Mouse (Mus musculus) layer of hippocampus, postnatal 10 days (tissue): ENCODE results near the gene Rpn2. TPM values are rescaled to one million over a fixed set of nuclear protein-coding genes. Genes with fewer than 3 reads are reported as not detected.
A peak's percentile ranks its signal among the peaks of the same experiment; 100 is the strongest.

Experiments
- DNase-seq, 2 experiments: peaks; one replicate each; pipeline ENCODE4 v3.0.0; 2021; ENCODE audit warnings: low spot score in 2 of 2
- long read RNA-seq: library from polyadenylated mRNA; stranded (forward); transcript quantifications from one replicate; pipeline ENCODE4 v2.0.0, GENCODE M21; 2023
- total RNA-seq, 2 experiments: library from RNA; stranded (reverse); gene quantifications; 2 replicates each; pipeline ENCODE4 v1.2.3; 2021

The Rpn2 gene
- total RNA-seq: 100 to 1,000 TPM; 137 to 144 TPM
- long read RNA-seq, transcript Rpn2-205 (17 exons, 1,944 nt): minor isoform, 7 of 223 reads
- long read RNA-seq, transcript Rpn2-202 (17 exons, 2,756 nt): major isoform, 80 of 223 reads
- long read RNA-seq, partial matches to known transcripts: 18 of 223 reads
- long read RNA-seq, other reads (novel, unspliced or antisense): 118 of 223 reads

DNA sequence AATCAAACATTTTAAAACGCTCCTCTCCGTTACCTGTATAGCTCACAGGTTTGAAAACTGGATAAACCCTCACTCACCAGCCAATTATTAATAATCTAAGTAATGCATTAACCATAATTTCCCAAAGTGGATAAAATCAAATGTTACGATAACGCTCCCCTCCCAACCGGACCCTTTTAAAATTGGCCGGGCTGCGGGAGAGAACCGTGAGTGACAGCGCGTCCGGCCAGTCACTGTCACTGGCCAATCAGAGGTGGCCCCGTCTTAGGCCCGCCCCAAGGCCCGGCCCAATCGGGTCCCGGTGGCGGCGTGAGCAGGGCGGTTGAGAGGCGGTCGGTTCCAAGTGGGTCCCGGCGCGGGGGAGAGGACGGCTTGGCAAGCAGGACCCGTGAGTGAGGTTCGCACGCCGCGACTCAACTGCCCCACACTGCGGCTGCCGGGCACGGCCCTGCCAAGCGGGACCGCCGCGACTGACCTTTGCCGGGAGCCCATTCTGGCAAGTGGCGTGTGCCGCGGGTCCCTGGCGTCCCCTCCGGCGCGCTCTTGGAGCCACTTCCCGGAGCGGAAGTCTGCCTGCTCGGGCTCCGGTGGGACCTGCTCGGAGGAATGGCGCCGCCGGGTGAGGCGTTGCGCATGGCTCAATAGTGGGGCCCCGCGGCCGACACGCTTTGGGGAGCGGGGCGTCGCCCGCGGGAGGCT lies at the start of gene Rpn2:
Gene Rpn2, plus strand, starts transcription at position 301 of the 699 bp plus-strand sequence.
- peak; percentile 97 to 98 for DNase-seq

- no peak for DNase-seq
Observed at GRCm38 (mm10) chr2:157235946-157236345, 42.9 kb upstream of the Rpn2 start.

- DNase-seq: no peak
Observed at GRCm38 (mm10) chr2:157245001-157245400, 33.8 kb upstream of the Rpn2 start.

DNA sequence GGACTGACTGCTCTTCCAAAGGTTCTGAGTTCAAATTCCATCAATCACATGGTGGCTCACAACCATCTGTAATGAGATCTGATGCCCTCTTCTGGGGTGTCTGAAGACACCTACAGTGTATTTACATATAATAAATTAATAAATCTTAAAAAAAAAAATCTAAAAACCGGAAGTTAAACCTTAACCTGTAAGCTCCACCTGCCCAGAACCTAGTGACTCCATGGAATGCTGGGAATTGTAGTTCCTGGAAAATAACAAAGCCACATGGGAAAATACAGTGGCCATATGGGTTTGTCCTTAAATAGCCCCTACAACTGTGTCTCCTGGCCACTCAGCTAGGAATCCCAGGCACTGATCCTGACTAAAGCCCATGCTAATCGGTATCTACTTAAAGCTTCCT lies 33.2 kb upstream of the Rpn2 start:
- DNase-seq: no peak

GRCm38 (mm10) chr2:157248111-157248510 lies 30.7 kb upstream of the Rpn2 start:
- DNase-seq: no peak

GRCm38 (mm10) chr2:157259720-157260119 lies 19.1 kb upstream of the Rpn2 start:
- peak; percentile 79 to 83 for DNase-seq

- no peak for DNase-seq
Observed at GRCm38 (mm10) chr2:157261930-157262329, 16.9 kb upstream of the Rpn2 start.

DNA sequence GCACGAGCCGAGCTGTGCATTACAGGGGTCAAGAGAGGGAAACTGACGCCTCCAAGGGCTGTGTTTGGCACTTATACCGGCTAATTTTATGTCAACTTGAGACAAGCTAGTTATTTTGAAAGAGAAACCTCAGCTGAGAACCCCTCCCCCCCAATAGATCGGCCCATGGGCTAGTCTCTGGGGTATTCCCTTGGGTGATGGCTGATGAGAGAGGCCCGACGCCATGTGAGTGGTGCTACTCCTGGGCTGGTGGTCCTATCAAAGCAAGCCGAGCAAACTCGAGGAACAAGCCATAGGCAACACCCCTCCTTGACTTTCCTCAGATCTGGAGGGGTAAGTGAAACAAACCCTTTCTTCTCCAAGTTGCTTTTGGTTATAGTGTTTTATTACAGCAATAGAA lies 16.3 kb upstream of the Rpn2 start:
- no peak for DNase-seq

GRCm38 (mm10) chr2:157263101-157263500 lies 15.7 kb upstream of the Rpn2 start:
- DNase-seq: peak in 1 of 2 experiments; percentile 25

- no peak for DNase-seq
Observed at GRCm38 (mm10) chr2:157263832-157264231, 15.0 kb upstream of the Rpn2 start.

GRCm38 (mm10) chr2:157279416-157279800 lies 591 bp downstream of the Rpn2 start, which contains the start of gene Mroh8:
Gene Mroh8, minus strand, starts transcription at chr2:157279549.
- DNase-seq: no peak

- no peak for DNase-seq
Observed at GRCm38 (mm10) chr2:157283321-157283720, 4.5 kb downstream of the Rpn2 start.

DNA sequence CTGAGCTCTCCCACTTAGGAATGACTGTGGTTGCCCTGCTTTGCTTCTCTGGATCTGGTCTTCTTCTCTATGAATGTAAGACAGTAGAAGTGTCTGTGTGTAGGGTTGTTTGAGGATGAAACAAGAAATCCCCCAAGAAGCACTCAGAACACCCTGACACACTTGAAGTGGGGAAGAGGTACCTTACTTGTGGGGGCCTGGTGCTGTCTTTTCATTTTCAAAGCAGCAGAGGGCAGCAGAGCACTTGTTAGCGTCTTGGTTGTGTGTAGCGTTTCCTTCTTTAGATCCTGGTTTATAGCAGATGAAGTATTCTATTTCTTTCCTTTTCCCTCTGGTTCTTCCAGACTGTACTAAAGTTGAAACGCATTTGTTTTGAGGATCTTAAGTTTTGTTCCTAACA lies 8.7 kb downstream of the Rpn2 start:
- peak; percentile 44 to 73 for DNase-seq

DNA sequence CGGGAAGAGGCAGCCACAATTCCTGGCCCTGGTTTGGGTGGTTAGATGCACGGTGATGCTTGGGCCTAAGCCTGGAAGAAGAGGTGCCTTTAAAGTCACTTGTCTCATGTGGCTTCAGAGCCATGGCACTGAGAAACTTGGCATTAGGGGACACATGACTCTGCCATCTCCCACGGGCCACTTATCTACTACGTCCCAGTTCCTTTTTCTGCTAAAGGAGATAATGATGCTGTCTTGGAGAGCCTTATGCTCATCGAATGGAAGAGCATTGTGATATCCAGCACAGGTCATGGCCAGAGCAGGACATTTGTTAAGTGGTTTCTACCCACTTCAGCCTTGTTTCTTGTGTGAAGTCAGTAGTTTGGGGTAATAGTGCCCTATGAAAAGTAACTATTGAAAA lies 10.2 kb downstream of the Rpn2 start:
- DNase-seq: no peak

DNA sequence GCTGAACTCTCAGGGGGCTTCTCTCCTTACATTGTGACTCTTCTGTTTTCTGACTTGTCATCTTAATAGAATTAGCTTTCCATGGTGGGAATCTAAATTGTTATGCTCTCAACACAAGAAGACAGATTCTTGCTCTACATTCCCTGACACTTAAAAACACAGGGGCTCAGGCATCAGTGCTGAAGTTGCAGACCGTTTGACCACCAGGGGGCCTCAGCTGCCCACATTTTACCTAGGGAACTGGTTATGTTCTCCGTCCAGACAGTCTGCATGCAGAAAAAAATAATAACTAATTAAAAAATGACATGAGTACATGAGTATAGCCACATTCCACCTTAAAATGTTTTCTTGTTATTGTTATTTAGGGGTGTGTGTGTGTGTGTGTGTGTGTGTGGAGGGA lies 13.3 kb downstream of the Rpn2 start:
- peak; percentile 86 to 91 for DNase-seq

- DNase-seq: no peak
Observed at GRCm38 (mm10) chr2:157296105-157296689, 17.4 kb downstream of the Rpn2 start.

DNA sequence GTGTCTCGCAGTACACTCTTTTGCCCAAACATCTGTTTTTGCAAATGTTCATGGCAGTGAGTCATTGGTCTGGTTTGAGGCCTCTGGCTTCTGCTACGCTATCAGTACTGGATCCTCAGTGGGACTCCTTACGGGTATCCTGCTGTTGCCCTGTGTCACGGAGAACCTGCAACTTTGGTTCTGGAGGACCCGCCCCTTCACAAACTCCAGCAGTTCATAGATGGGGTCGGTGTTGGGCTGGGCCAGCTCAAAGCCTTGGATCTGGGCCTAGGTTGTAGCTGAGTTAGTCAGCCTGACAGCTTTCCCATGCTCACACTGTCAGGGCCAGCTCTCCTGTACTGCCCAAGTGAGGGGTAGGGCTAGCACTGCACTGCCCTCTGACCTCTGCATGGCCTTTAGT lies 21.2 kb downstream of the Rpn2 start:
- DNase-seq: no peak

GRCm38 (mm10) chr2:157303096-157303495 lies 24.3 kb downstream of the Rpn2 start:
- no peak for DNase-seq

DNA sequence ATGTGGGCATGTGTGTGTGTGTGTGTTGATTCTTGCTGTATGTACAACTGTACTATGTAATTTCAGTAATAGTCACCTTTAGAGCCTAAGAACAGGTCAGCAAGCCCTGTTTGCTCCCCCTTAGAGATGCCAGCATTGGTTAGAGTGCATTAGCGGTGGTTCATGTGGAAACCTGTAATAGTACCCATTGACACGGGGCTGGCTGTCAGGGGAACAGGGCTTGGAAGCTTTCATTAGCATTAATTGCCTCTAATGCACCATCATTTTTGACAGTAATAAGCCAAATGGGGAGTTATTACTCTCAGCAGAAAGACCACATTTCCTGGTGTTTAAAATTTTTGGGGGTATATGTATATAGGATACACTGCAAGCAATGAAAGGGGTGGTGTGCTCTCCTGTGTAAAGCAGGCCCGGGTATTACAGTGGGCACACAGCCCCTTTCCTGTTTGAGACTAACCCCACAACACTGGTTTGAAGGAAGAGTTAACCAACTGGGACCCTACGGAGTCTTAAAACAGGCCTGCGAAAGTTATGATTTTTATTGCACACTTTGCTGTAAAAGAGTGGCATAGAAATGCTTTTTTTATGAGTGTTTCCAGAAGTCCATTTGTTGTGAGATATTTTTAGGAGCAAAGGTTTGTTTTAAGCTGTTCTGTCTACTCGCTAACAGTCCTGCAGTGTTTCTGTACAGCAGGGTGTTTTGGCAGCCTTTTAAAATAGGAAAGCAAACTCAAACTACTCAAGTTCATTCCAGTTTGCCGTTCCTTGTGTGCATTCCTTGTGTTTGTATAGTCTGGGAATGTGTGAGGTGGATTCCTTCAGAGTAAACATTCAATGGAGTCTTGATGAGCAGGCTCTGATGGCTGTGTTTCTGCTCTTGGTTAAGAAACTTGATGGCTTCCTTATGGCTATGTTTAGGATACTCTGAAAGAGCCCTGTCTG lies 27.5 kb downstream of the Rpn2 start:
- DNase-seq: no peak

- peak; percentile 52 to 60 for DNase-seq
Observed at GRCm38 (mm10) chr2:157307715-157308265, 29.0 kb downstream of the Rpn2 start.

DNA sequence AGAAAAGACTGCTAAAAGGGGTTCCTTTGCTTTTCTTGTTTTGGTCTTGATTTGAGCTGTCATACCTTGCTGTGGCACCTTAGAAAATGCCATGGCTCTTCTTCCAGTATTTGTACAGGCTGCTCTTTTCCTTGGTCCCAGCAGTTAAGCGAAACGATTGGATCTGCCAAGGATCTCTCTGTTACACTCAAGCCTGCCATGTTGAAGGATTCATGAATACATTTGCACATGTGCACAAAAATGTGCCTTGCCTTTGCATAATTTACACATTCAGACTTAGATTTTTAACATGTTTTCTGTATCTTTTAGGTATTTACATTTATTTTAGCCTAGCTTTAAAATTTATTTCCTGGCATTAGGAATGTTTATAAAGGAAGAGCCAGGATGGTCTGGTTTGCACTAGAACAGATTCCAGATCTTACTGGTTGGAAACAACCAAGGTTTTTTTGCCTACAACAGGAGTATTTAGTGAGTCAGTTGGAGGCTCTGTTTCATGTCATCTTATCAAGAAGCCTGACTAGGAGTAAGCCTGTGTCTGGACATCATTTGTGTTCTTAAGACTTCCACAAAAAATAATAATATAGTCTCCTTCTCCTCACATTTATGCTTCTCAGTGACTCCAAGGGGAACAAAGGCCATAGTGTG lies 29.6 kb downstream of the Rpn2 start:
- DNase-seq: no peak
